Mouse (Mus musculus): ENCODE results near the gene Pde1a.

GRCm38 (mm10) chr2:79797444-79797843 lies 331.8 kb downstream of the Pde1a start:
- TF ChIP-seq GATA1 (IDR thresholded peaks at IDR 0.05; ENCODE audit: borderline replicate concordance, low read length), result no peak
- TF ChIP-seq CTCF (IDR thresholded peaks at IDR 0.05; ENCODE audit: low read depth, low read length), result no peak
- no peak for TF ChIP-seq TAL1 (conservative IDR thresholded peaks at IDR 0.05; ENCODE audit: low read depth, low read length)
